In the genomic region with DNA sequence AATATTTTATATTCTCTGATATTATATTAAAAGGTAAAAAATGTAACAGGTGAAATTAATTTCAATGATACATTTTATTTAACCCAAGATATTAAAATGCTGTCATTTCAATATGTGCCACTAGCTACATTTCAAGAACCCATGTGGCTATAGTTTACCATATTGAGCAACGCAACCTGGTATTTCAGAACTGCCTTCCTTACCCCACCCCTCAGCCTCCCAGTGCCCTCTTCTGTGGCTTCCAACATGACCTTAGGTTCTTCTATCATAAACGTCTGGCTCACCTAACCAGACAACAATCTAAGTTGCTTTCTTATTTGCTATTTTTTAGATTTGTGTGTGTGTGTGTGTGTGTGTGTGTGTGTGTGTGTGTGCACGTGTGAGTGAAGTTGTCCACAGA, we compare ENCODE assay signal across 34 mouse cellular contexts.
"Had no signal": no experiment of that assay in that cellular context is flagged by ENCODE, and none has a peak within 500 bp of the region (broad histone marks: within the 10 kb centered on the region; RNA-seq: fewer than 3 reads in every experiment).

No protein-coding gene starts in this region.

- H3K4me1 ChIP-seq: heart, embryonic 10.5 days; heart, embryonic 12.5 days; heart, embryonic 13.5 days; heart, embryonic 15.5 days; hindbrain, embryonic 10.5 days; hindbrain, embryonic 12.5 days; hindbrain, embryonic 13.5 days; hindbrain, embryonic 15.5 days; intestine, embryonic 15.5 days; kidney, embryonic 15.5 days had no signal

- H3K9ac ChIP-seq: heart, embryonic 12.5 days; heart, embryonic 13.5 days; heart, embryonic 15.5 days; hindbrain, embryonic 12.5 days; hindbrain, embryonic 13.5 days; hindbrain, embryonic 14.5 days; hindbrain, embryonic 15.5 days; intestine, embryonic 15.5 days; kidney, embryonic 15.5 days had no signal

- H3K27me3 ChIP-seq: heart, embryonic 12.5 days; heart, embryonic 13.5 days; heart, embryonic 15.5 days; hindbrain, embryonic 12.5 days; hindbrain, embryonic 13.5 days; hindbrain, embryonic 15.5 days; intestine, embryonic 15.5 days; kidney, embryonic 15.5 days had no signal

- H3K4me2 ChIP-seq: heart, embryonic 11.5 days; heart, embryonic 12.5 days; heart, embryonic 13.5 days; heart, embryonic 15.5 days; hindbrain, embryonic 12.5 days; hindbrain, embryonic 13.5 days; hindbrain, embryonic 14.5 days; hindbrain, embryonic 15.5 days; intestine, embryonic 15.5 days; kidney, embryonic 15.5 days had no signal

- H3K27ac ChIP-seq: heart, embryonic 10.5 days; heart, embryonic 13.5 days; heart, embryonic 15.5 days; hindbrain, embryonic 10.5 days; hindbrain, embryonic 12.5 days; hindbrain, embryonic 13.5 days; hindbrain, embryonic 14.5 days; hindbrain, embryonic 15.5 days; hindbrain, postnatal 0 days; intestine, embryonic 15.5 days; kidney, embryonic 15.5 days; kidney, postnatal 0 days; layer of hippocampus, adult 2 months had no signal

- DNase-seq: heart, postnatal 10 days; heart, postnatal 14 days; heart, postnatal 36 days; heart, postnatal 4 days; kidney, adult 11 months; kidney, adult 18-20 months; kidney, adult 2 months; kidney, adult 8-10 months; kidney, adult 9 months; kidney, postnatal 10 days; kidney, postnatal 14 days; kidney, postnatal 25 days; kidney, postnatal 36 days; kidney, postnatal 4 days; layer of hippocampus, adult 9-11 months; layer of hippocampus, postnatal 36 days had no signal

- H3K4me3 ChIP-seq: heart, embryonic 10.5 days; heart, embryonic 12.5 days; heart, embryonic 13.5 days; heart, embryonic 15.5 days; hindbrain, embryonic 10.5 days; hindbrain, embryonic 12.5 days; hindbrain, embryonic 13.5 days; hindbrain, embryonic 15.5 days; intestine, embryonic 15.5 days; kidney, embryonic 15.5 days; layer of hippocampus, adult 2 months had no signal

- ATAC-seq: hindbrain, embryonic 16.5 days; hindbrain, postnatal 0 days; inflammation-experienced regulatory T-cells, adult 6 months; intestine, embryonic 16.5 days had no signal

- H3K9me3 ChIP-seq: heart, embryonic 10.5 days; heart, embryonic 12.5 days; heart, embryonic 13.5 days; heart, embryonic 15.5 days; hindbrain, embryonic 12.5 days; hindbrain, embryonic 13.5 days; hindbrain, embryonic 15.5 days; intestine, embryonic 15.5 days; kidney, embryonic 15.5 days had no signal

- H3K36me3 ChIP-seq: heart, embryonic 10.5 days; heart, embryonic 12.5 days; heart, embryonic 13.5 days; heart, embryonic 15.5 days; hindbrain, embryonic 10.5 days; hindbrain, embryonic 12.5 days; hindbrain, embryonic 13.5 days; hindbrain, embryonic 15.5 days; intestine, embryonic 15.5 days; kidney, embryonic 15.5 days had no signal
